Mouse (Mus musculus) brain, embryonic 14.5 days (tissue): ENCODE measurements at regions not wholly inside any gene's neighbourhood (a gene's known extent, or its start where the extent isn't known, plus 50 kb on each side); places are given as distances from the start of the nearest gene placed in this dataset.

Experiments used
- CTCF ChIP-seq: fragments of 200-500 bp; IDR thresholded peaks from 2 replicates; pipeline ENCODE4 v1.5.1; 2012; ENCODE audit warnings: inconsistent platforms, mild to moderate bottlenecking, moderate library complexity, borderline replicate concordance; ENCODE audit not compliant: insufficient read depth, insufficient read length; ENCODE audit errors: extremely low read depth
- POLR2A ChIP-seq: fragments of 200-500 bp; IDR thresholded peaks from 2 replicates; pipeline ENCODE4 v1.6.1; 2012; ENCODE audit warnings: mild to moderate bottlenecking, inconsistent platforms, borderline replicate concordance; ENCODE audit not compliant: poor library complexity, insufficient read depth, insufficient read length, severe bottlenecking; ENCODE audit errors: extremely low read depth

- TF ChIP-seq CTCF, result no peak
- no peak for TF ChIP-seq POLR2A
Measured at GRCm38 (mm10) chr19:21051872-21052271, 97.9 kb upstream of the Tmc1 start.
